Mouse (Mus musculus) thymus, postnatal 10 days (tissue): ENCODE measurements around the gene Tcerg1l.

Experiments
- DNase-seq, 2 experiments: peaks; one replicate each; pipeline ENCODE4 v3.0.0; 2021; ENCODE audit warnings: low spot score in 2 of 2

Gene Tcerg1l

GRCm38 (mm10) chr7:138365519-138365918 is 32.0 kb downstream of the Tcerg1l start:
- DNase-seq: no peak

GRCm38 (mm10) chr7:138357475-138357874 is 40.1 kb downstream of the Tcerg1l start:
- no peak for DNase-seq

GRCm38 (mm10) chr7:138356655-138357449 is 40.7 kb downstream of the Tcerg1l start:
- DNase-seq: no peak

DNA sequence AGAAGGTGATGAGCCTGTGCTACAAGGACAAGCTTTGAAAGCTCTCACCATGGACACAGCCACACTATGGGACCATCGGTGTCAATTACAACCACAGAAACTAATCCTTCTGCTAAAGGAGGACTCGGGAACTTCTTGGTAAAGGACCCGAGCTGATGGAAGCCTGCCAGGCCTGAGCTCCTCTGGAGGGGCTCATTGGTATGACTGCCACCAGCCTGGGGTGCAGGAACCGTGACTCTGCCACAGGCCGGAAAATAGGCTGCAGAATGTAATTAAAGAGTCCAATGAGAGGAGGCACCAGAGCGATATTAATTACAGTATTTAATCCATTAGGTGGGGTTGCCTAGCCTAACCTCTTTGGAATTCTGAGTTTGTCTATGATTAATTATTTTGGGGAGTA is 52.1 kb downstream of the Tcerg1l start:
- no peak for DNase-seq

GRCm38 (mm10) chr7:138338451-138338850 is 59.1 kb downstream of the Tcerg1l start:
- DNase-seq: no peak

DNA sequence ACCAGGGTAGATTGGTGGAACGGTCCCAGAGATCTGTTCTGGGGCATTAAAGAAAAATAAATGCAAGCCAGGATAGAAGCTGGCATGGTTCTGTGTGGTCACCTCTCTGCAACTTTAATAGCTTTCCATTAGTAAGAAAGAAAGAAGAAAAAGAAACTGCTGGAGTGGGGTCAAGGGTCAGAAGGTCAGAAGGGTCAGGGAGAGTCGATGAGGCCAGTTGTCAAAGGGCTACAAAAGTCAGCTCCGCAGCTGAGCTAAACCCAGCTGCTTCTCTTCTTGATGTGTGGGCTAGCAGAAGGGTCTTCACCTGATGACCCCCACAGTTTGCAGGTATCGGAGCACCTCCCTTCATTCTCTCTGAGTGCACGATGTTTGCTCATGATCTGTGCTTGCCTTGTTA is 59.6 kb downstream of the Tcerg1l start:
- DNase-seq: no peak

- no peak for DNase-seq
Observed at GRCm38 (mm10) chr7:138332504-138333168, 64.9 kb downstream of the Tcerg1l start.

GRCm38 (mm10) chr7:138331266-138331665 is 66.3 kb downstream of the Tcerg1l start:
- no peak for DNase-seq

GRCm38 (mm10) chr7:138328637-138329036 is 68.9 kb downstream of the Tcerg1l start:
- no peak for DNase-seq

- DNase-seq: no peak
Observed at GRCm38 (mm10) chr7:138326760-138327159, 70.8 kb downstream of the Tcerg1l start.

DNA sequence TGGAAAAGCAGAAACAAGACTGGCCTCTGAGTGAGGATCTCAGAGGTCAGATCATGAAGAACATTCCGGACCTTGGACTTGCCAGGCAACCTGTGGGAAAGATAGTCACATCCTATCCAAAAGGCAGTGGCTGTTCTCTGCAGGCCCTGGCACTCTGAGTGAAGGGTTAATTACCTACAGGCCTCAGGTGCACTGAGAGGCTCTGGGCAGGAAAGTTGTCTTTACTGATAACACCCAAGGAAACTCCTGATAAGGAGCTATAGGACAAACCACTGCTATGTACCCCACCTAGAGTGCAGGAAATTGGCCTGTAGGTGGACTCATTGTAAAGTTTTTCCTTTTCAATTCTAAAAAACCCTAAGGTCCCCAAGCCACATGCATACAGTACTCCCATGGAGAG is 83.8 kb downstream of the Tcerg1l start:
- no peak for DNase-seq

- no peak for DNase-seq
Observed at GRCm38 (mm10) chr7:138306126-138306525, 91.4 kb downstream of the Tcerg1l start.

DNA sequence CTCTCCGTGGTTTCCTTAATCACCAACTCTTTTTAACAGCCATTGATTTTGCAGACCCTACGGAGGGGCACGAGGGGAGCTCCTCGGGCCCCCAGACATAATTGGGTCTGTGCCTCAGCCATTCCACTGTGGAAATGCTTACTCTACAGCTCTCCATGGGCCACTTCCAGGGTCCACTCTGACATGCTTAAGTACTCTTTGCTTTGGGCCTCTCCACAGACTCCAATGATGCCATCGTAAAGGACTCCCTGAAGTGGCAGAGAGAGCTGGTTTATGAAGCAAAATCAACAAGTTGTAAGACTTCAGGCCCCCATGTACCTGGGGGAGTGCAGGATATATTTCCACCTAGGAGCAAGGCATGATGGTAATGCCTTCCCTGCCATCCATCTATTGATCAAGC is 112.7 kb downstream of the Tcerg1l start:
- DNase-seq: no peak

- DNase-seq: no peak
Observed at GRCm38 (mm10) chr7:138275263-138275662, 122.3 kb downstream of the Tcerg1l start.

DNA sequence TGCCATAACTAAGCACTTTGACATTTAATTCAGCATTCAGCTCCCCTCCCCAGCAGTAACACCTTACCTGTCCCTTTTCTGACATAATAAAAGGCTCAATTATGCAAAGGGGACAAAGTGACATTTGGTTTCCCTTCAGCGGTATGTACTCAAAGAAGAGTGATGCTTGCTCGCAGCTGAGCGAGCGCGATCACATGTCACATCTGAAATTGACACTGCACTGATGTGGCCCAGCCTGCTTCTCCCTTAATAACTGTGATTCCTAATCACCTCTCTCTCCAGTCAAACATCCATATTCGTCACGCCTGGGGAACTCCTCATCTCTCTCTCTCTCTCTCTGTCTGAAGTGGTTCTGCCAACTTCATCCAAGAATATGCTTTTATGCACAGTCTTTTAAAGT is 126.2 kb downstream of the Tcerg1l start:
- DNase-seq: no peak

DNA sequence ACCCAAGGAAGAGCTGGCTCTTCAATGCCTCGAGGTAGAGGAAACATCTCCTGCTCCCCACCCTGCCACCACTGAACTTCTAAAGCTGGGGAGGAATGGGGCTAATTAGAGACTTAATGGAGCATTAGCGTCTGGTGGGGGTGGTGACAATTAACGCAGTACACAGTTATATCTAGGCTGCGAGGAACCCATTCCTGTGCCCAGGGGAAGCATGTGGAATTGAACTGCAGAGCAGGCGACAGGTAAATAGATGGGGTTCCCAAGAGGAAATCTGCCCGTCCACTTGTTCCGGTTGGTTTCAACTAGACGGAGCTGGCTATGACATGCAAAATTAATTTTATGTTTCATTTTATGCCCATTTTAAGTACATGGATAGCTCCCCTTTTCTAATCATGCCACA is 128.1 kb downstream of the Tcerg1l start:
- DNase-seq: no peak

DNA sequence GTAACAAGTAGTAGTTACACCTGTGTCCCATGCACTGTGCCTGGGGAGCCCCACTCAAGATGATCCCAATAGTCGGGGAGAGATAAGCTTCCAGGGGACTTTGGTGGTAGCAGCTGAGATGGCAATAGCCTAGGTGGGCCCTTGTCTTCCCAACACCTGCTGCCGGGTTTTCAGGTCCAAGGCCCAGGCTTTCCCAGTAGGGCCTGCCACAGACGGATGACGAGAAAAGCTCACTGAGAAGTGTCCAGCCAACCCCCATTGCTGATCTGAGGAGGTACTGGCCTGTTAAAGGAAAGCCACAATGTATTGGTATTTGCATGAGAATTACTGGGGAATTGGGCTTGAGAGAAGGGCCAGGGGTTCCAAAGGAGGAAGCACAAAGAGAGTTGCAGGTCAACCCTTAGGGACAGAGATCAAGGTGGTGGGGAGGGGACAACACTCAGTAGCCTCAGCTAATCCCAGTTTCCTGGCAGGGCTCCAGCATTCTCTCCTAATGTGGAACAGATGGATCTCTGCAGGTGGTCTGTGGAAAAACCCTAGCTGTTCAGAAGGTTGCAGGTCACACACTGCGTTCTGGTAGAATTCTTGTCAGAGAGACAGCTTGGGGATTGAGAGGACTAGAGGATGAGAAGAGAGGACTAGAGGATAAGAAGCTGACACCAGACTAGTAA is 129.4 kb downstream of the Tcerg1l start:
- no peak for DNase-seq

DNA sequence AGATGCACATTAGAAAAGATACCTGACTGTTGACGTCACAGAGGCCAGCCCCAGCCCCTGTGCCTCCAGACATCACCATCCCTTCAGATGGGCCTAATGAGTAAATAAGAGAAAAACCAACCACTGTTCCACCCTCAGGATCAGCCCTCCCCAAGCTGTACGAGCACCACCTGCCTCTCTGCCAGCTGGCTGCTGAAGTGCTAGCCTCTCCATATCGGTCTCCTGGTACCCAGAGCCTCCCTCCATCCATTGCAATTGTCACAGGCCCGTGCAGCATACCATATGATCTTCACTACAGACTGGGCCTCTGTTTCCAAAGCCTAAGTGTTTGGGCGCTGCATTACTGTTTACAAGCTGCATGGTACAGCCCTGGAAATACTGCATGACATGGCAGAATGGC is 148.9 kb downstream of the Tcerg1l start:
- DNase-seq: no peak

GRCm38 (mm10) chr7:138248176-138248575 is 149.4 kb downstream of the Tcerg1l start:
- DNase-seq: no peak

DNA sequence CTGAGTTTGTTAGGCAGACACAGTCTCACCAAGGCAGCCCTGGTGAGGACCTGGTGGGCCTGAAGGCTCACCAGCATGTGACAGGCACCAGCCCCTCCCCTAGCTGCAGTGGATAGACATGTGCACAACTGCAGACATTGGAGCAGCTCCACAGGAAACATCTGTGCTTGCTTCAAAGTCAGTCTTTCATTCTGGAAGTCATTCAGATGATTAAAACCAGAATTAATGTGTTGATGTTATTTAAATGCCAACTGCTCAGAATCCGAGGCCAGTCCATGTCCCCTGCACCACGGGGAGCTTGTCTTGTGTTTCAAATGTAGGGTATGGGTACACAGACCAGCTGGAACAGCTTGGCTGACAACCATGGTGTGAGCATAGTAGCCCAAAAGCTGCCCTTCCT is 150.8 kb downstream of the Tcerg1l start:
- DNase-seq: no peak

GRCm38 (mm10) chr7:138242229-138242628 is 155.3 kb downstream of the Tcerg1l start:
- DNase-seq: no peak

DNA sequence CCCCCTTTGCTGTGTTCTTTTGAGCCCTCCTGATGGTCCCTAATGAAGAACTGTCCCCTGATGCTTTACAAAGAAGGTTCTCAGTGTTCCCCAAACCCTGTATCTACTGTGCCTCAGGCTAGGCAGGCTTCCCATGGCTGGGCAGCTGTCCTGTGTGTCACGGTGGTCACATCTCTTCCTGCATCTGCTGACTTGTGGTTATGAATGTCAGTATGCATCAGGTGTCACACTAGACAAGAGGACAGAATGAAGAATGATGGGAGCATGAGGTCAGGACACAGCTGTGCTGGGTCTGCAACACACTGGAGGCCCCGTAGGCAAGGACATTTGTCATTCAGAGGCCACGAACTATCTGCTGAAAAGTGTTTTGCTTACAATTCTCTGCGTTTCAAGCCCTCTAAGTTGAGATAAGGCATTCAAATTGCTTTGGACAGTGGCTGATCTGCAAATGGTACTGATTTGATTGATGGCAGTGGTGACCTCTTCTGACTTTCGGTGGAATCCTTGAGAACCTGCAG is 159.8 kb downstream of the Tcerg1l start:
- DNase-seq: no peak

- no peak for DNase-seq
Observed at GRCm38 (mm10) chr7:138224252-138224651, 173.3 kb downstream of the Tcerg1l start.
